Mouse (Mus musculus) limb, embryonic 12.5 days (tissue): ENCODE results near the gene Npepps. TPM values are rescaled to one million over a fixed set of nuclear protein-coding genes. Genes with fewer than 3 reads are reported as not detected.
"Not testable (repeated sequence)": the region's sequence is repeated elsewhere in the genome, so short reads cannot be mapped to it uniquely, and the experiment has no call there.

Experiments used
- ATAC-seq: fragments of 200-750 bp; cut with Nextera tagmentation; 2 replicates; pipeline ENCODE4 v1.8.0; 2017; ENCODE audit warnings: low read depth, moderate TSS enrichment; ENCODE audit not compliant: insufficient number of reproducible peaks, insufficient read depth, low FRiP score, low TSS enrichment
- H3K27ac ChIP-seq: fragments of 300-500 bp; sonication (generic); 2 replicates; pipeline ENCODE4 v1.5.1; 2016; ENCODE audit warnings: mild to moderate bottlenecking, moderate library complexity
- H3K27me3 ChIP-seq: fragments of 300-500 bp; sonication (generic); 2 replicates; pipeline ENCODE4 v1.6.1; 2016; ENCODE audit warnings: mild to moderate bottlenecking, moderate library complexity
- H3K36me3 ChIP-seq: fragments of 300-500 bp; sonication (generic); 2 replicates; pipeline ENCODE4 v1.6.1; 2016; ENCODE audit warnings: mild to moderate bottlenecking, moderate library complexity
- H3K4me1 ChIP-seq: fragments of 300-500 bp; sonication (generic); replicated peaks from 2 replicates; pipeline ENCODE4 v1.6.1; 2016
- H3K4me2 ChIP-seq: fragments of 300-500 bp; sonication (generic); 2 replicates; pipeline ENCODE4 v1.6.1; 2016; ENCODE audit warnings: mild to moderate bottlenecking, moderate library complexity
- H3K4me3 ChIP-seq: fragments of 300-500 bp; sonication (generic); replicated peaks from 2 replicates; pipeline ENCODE4 v1.5.1; 2016; ENCODE audit warnings: mild to moderate bottlenecking
- H3K9ac ChIP-seq: fragments of 300-500 bp; sonication (generic); replicated peaks from 2 replicates; pipeline ENCODE4 v1.6.1; 2016; ENCODE audit warnings: mild to moderate bottlenecking, moderate library complexity
- H3K9me3 ChIP-seq: fragments of 300-500 bp; sonication (generic); 2 replicates; pipeline ENCODE4 v1.6.1; 2016; ENCODE audit warnings: mild to moderate bottlenecking, moderate library complexity
- WGBS: fragments of 180-500 bp; shearing (Covaris S2); methylation state at CpG from one replicate; pipeline ENCODE4 v1.1.7; 2016; 5-methylcytosine and 5-hydroxymethylcytosine counted together
- polyA plus RNA-seq: library from polyadenylated mRNA; unstranded; fragments of >200 nt; fragmentation: Nextera tagmentation; extraction: Ambion mirVana; gene quantifications from 2 replicates; pipeline ENCODE4 v1.2.1, GENCODE M21; 2016

Npepps gene
- polyA plus RNA-seq, 1 experiment from 2014 or later = 85.8 TPM

- Histone ChIP-seq H3K4me2 (no peak overlapping the region), H3K4me3 (no peak overlapping the region), H3K36me3 (no peaks in the 10 kb centered on the region), H3K27ac (no peak overlapping the region), H3K4me1 (peaks cover 15% of the 10 kb centered on the region), H3K9ac (no peak overlapping the region), H3K9me3 (peaks cover 7% of the 10 kb centered on the region; the same call in 1 of the 2 replicates), H3K27me3 (no peaks in the 10 kb centered on the region)
- 76% methylated on average over 1 of the region's 1 CpGs for WGBS
- ATAC-seq = no peak
Observed at GRCm38 (mm10) chr11:97276019-97276418, 4.4 kb downstream of the Npepps start.

DNA sequence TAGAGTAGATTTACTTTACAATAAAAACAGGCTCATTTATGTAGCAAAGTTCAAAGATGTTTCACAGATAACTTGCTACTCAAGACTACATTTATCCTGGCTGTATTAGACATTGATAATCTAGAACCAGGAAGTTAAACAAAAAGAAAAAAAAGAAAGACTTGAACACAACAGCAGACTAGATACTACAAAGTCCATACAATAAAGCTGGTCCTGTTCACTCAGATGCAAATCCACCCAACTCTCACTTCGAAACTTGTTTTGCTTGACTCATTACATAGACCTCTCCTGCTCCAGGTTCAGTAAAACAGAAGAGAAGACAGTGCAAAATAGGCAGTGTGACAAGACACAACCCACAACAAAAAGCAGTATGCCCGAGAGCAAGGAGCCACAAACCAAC lies 5.1 kb downstream of the Npepps start:
- H3K27ac ChIP-seq = no peak overlapping the region
- H3K4me1 ChIP-seq = peaks cover 15% of the 10 kb centered on the region
- ATAC-seq = no peak
- 95% methylated on average over 2 of the region's 2 CpGs for WGBS
- no peak overlapping the region for H3K4me2 ChIP-seq
- no peaks in the 10 kb centered on the region for H3K27me3 ChIP-seq
- H3K4me3 ChIP-seq = no peak overlapping the region
- no peak overlapping the region for H3K9ac ChIP-seq
- H3K36me3 ChIP-seq = no peaks in the 10 kb centered on the region
- H3K9me3 ChIP-seq = peaks cover 7% of the 10 kb centered on the region; the same call in 1 of the 2 replicates

DNA sequence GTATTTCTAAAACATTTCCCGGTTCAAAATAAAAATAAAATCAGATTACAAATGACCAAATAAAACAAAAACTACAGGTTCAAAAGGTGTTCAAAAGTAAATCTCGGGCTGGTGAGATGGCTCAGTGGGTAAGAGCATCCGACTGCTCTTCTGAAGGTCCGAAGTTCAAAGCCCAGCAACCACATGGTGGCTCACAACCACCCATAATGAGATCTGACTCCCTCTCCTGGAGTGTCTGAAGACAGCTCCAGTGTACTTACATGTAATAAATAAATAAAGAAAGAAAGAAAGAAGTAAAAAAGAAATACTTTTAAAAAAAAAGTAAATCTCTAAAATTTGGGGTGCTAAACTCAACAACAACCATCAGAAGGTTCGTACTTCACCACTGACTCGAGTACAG lies 5.5 kb downstream of the Npepps start:
- not testable (repeated sequence) for ATAC-seq
- WGBS = 95% methylated on average over 6 of the region's 6 CpGs

DNA sequence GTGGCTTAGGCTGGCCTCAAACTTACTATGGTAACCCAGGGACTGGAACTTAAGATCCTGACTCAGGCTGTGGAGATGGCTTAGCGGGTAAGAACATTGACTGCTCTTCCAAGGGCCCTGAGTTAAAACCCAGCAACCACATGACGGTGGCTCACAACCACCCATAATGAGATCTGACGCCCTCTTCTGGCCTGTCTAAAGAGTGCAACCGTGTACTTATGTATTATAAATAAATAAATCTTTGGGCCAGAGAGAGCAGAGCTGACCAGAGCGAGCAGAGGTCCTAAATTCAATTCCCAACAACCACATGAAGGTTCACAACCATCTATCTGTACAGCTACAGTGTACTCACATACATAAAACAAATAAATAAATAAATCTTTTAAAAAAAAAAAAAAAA lies 6.8 kb downstream of the Npepps start:
- no peak overlapping the region for H3K4me2 ChIP-seq
- no peaks in the 10 kb centered on the region for H3K36me3 ChIP-seq
- H3K4me3 ChIP-seq = no peak overlapping the region
- WGBS = 85% methylated on average over 5 of the region's 5 CpGs
- peaks cover 7% of the 10 kb centered on the region; the same call in 1 of the 2 replicates for H3K9me3 ChIP-seq
- H3K27ac ChIP-seq = no peak overlapping the region
- no peak for ATAC-seq
- H3K27me3 ChIP-seq = no peaks in the 10 kb centered on the region
- no peak overlapping the region for H3K9ac ChIP-seq
- peaks cover 8% of the 10 kb centered on the region for H3K4me1 ChIP-seq

More for the DNA sequence above, 5.5 kb downstream of the Npepps start:
- H3K4me3 ChIP-seq, H3K9ac ChIP-seq, H3K27me3 ChIP-seq, H3K4me2 ChIP-seq, H3K27ac ChIP-seq, H3K9me3 ChIP-seq, H3K36me3 ChIP-seq: not testable (repeated sequence)
- peaks cover 15% of the 10 kb centered on the region for H3K4me1 ChIP-seq

- no peak for ATAC-seq
- Histone ChIP-seq H3K36me3 (no peaks in the 10 kb centered on the region), H3K9ac (no peak overlapping the region), H3K27ac (no peak overlapping the region), H3K4me1 (0 out of 2 replicates have a peak, but pooled peaks cover under 1% of the 10 kb centered on the region), H3K27me3 (no peaks in the 10 kb centered on the region), H3K9me3 (peaks cover 7% of the 10 kb centered on the region; the same call in 1 of the 2 replicates), H3K4me3 (no peak overlapping the region), H3K4me2 (no peak overlapping the region)
- 97% methylated on average over 4 of the region's 4 CpGs for WGBS
Observed at GRCm38 (mm10) chr11:97272835-97273234, 7.6 kb downstream of the Npepps start.

DNA sequence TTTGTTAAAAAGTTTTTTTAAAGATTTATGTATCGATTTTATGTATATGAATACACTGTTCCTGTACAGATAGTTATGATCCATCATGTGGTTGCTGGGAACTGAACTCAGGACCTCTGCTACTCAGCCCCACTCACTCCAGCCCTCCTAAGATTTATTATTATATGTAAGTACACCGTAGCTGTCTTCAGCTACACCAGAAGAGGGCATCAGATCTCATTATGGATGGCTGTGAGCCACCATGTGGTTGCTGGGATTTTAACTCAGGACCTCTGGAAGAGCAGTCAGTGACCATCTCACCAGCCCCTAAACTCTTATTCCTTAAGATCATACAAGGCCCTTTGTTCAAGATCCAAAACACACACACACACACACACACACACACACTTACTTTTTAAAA lies 10.4 kb downstream of the Npepps start:
- not testable (repeated sequence) for H3K4me1 ChIP-seq, ATAC-seq, H3K4me3 ChIP-seq, H3K9ac ChIP-seq, H3K27ac ChIP-seq, H3K9me3 ChIP-seq, H3K27me3 ChIP-seq, H3K4me2 ChIP-seq
- WGBS = 72% methylated on average over 2 of the region's 2 CpGs
- peaks cover 13% of the 10 kb centered on the region; the same call in 1 of the 2 replicates for H3K36me3 ChIP-seq

DNA sequence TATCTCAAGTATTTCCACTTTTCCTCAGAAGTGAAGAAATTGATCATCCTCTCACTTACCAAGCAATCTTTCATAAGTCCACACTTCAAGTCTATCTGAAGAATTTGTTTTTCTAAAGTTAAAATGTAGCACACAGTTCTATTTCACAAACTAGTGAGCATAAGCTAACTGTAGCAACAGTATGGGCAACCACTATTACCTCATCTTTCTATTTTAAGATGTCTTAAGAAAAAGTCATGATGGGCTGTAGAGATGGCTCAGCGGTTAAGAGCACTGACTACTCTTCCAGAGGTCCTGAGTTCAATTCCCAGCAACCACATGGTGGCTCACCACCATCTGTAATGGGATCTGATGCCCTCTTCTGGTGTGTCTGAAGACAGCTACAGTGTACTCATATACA lies 13.9 kb downstream of the Npepps start:
- not testable (repeated sequence) for H3K9me3 ChIP-seq, H3K4me3 ChIP-seq, H3K27me3 ChIP-seq, H3K27ac ChIP-seq, H3K4me1 ChIP-seq, H3K9ac ChIP-seq, H3K4me2 ChIP-seq, ATAC-seq
- peaks cover 28% of the 10 kb centered on the region for H3K36me3 ChIP-seq
- WGBS = 100% methylated on average over 1 of the region's 1 CpGs

- H3K4me2 ChIP-seq, H3K9me3 ChIP-seq, H3K9ac ChIP-seq, H3K27me3 ChIP-seq, H3K27ac ChIP-seq, H3K4me1 ChIP-seq, H3K4me3 ChIP-seq, ATAC-seq: not testable (repeated sequence)
- H3K36me3 ChIP-seq = peaks cover 48% of the 10 kb centered on the region
- WGBS = 89% methylated on average over 1 of the region's 1 CpGs
Observed at GRCm38 (mm10) chr11:97249649-97250048, 30.8 kb downstream of the Npepps start.

- Histone ChIP-seq H3K4me3 (no peak overlapping the region), H3K9ac (no peak overlapping the region), H3K4me2 (no peak overlapping the region), H3K27ac (no peak overlapping the region), H3K4me1 (no peaks in the 10 kb centered on the region), H3K36me3 (peaks cover 41% of the 10 kb centered on the region), H3K9me3 (no peaks in the 10 kb centered on the region), H3K27me3 (no peaks in the 10 kb centered on the region)
- WGBS = 88% methylated on average over 10 of the region's 10 CpGs
- ATAC-seq = no peak
Observed at GRCm38 (mm10) chr11:97246510-97247159, 33.8 kb downstream of the Npepps start.

DNA sequence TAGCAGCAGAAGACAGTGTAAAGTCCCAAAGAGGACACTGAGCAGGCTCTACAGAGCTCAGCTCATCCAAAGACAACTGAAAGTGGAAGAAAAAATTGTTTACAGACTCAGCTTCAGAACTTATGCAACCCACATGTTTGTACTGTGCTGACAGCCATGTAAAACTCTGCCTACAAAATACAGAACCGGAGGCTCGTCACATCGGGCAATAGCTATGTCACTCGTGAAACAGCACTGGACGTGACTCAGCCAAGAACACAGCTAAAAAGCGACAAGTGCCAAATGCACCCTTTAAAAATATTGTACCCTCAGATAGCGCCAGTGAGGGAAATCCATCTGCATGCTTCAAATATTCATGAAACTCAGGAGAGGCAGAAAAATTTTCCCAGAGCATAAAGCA lies 39.1 kb downstream of the Npepps start:
- Histone ChIP-seq H3K36me3 (peaks cover 60% of the 10 kb centered on the region), H3K4me3 (no peak overlapping the region), H3K9ac (no peak overlapping the region), H3K27me3 (no peaks in the 10 kb centered on the region), H3K4me2 (no peak overlapping the region), H3K4me1 (no peaks in the 10 kb centered on the region), H3K9me3 (no peaks in the 10 kb centered on the region), H3K27ac (no peak overlapping the region)
- no peak for ATAC-seq
- 94% methylated on average over 7 of the region's 7 CpGs for WGBS

GRCm38 (mm10) chr11:97237976-97238375 lies 42.5 kb downstream of the Npepps start:
- no peak overlapping the region for H3K9ac ChIP-seq
- no peaks in the 10 kb centered on the region for H3K4me1 ChIP-seq
- H3K36me3 ChIP-seq = peaks cover 69% of the 10 kb centered on the region
- WGBS = 90% methylated on average over 2 of the region's 2 CpGs
- H3K27ac ChIP-seq = no peak overlapping the region
- no peak overlapping the region for H3K4me2 ChIP-seq
- H3K9me3 ChIP-seq = no peaks in the 10 kb centered on the region
- no peak for ATAC-seq
- H3K27me3 ChIP-seq = no peaks in the 10 kb centered on the region
- no peak overlapping the region for H3K4me3 ChIP-seq

GRCm38 (mm10) chr11:97232436-97232835 lies 48.0 kb downstream of the Npepps start:
- Histone ChIP-seq H3K9me3 (no peaks in the 10 kb centered on the region), H3K27ac (no peak overlapping the region), H3K36me3 (peaks cover 89% of the 10 kb centered on the region), H3K4me2 (no peak overlapping the region), H3K4me3 (no peak overlapping the region), H3K27me3 (no peaks in the 10 kb centered on the region), H3K4me1 (no peaks in the 10 kb centered on the region), H3K9ac (no peak overlapping the region)
- no peak for ATAC-seq
- 91% methylated on average over 5 of the region's 5 CpGs for WGBS
